Mouse (Mus musculus) small intestine, adult 2 months (tissue): ENCODE measurements around the gene Smco2. TPM values are rescaled to one million over a fixed set of nuclear protein-coding genes. Genes with fewer than 3 reads are reported as not detected.

Experiments used
- H3K27ac ChIP-seq: fragments of 200-500 bp; 2 replicates; pipeline ENCODE4 v1.5.1; 2012; ENCODE audit warnings: low read depth, low read length, control low read depth, inconsistent platforms; ENCODE audit not compliant: insufficient read depth
- H3K27me3 ChIP-seq: fragments of 200-500 bp; 2 replicates; pipeline ENCODE4 v1.6.1; 2012; ENCODE audit warnings: mild to moderate bottlenecking, moderate library complexity, low read length, inconsistent platforms; ENCODE audit not compliant: control insufficient read depth, insufficient read depth
- H3K36me3 ChIP-seq: fragments of 200-500 bp; 2 replicates; pipeline ENCODE4 v1.6.1; 2012; ENCODE audit warnings: mild to moderate bottlenecking, low read length, control low read depth, inconsistent platforms; ENCODE audit not compliant: control insufficient read depth, insufficient read depth
- H3K4me1 ChIP-seq: fragments of 200-500 bp; 2 replicates; pipeline ENCODE4 v1.6.1; 2012; ENCODE audit warnings: low read length, inconsistent platforms, mixed read lengths; ENCODE audit not compliant: control insufficient read depth, insufficient read depth, insufficient read length
- H3K4me3 ChIP-seq: fragments of 200-500 bp; 2 replicates; pipeline ENCODE4 v1.5.1; 2012; ENCODE audit warnings: low read depth, mild to moderate bottlenecking, control low read depth, inconsistent platforms, low read length, moderate library complexity
- CTCF ChIP-seq: fragments of 200-500 bp; IDR thresholded peaks from 2 replicates; pipeline ENCODE4 v1.5.1; 2012; ENCODE audit warnings: low read depth, mild to moderate bottlenecking, control low read depth, inconsistent platforms, low read length, moderate library complexity, mixed read lengths; ENCODE audit not compliant: insufficient replicate concordance, insufficient read length; ENCODE audit errors: extremely low read depth
- POLR2A ChIP-seq: fragments of 200-500 bp; IDR thresholded peaks from 2 replicates; pipeline ENCODE4 v1.6.1; 2012; ENCODE audit warnings: low read depth, mild to moderate bottlenecking, control low read depth, inconsistent platforms, low read length, moderate library complexity
- WGBS: fragments of 180-500 bp; shearing (Covaris S2); methylation state at CpG from one replicate; pipeline ENCODE4 v1.1.7; 2018; 5-methylcytosine and 5-hydroxymethylcytosine counted together
- polyA plus RNA-seq: library from polyadenylated mRNA; depleted of rRNA; stranded (reverse); fragments of >200 nt; gene quantifications from 2 replicates; pipeline ENCODE4 v1.2.3, GENCODE M21; 2012; rRNA removed

Gene Smco2
- polyA plus RNA-seq, 1 experiment = not detected

DNA sequence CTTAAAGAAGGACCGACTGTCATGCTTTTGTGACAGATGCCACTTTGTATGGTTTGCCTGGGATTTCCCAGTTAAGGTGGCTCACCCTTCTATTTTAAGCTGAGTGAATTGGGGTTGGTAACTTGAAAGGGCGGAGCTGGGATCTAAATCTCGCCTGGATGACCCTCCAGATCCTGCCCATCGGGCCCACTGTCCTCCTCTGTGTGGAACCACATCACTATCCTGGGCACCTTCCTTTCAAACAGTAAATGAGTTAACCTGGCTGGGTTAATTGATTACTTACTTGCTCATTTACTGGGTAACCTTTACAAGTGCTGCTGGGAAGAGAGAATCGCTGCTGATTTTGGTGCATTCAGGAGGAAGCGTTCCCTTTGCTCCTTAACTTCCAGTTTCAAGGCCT lies 68.4 kb downstream of the Smco2 start:
- H3K36me3 ChIP-seq = no peaks in the 10 kb centered on the region

More for the DNA sequence above, 68.4 kb downstream of the Smco2 start:
- Histone ChIP-seq H3K4me1 (peaks cover 1% of the 10 kb centered on the region; the same call in 1 of the 2 replicates), H3K27me3 (no peaks in the 10 kb centered on the region), H3K27ac (no peak overlapping the region), H3K4me3 (no peak overlapping the region)
- no peak for TF ChIP-seq POLR2A
- TF ChIP-seq CTCF = no peak
- WGBS = 93% methylated on average over 6 of the region's 6 CpGs

Other genes with a start within 250 kb of the Smco2 start
- 5.8 and 6.9 TPM in 2 replicates for gene Med21, start 207.6 kb upstream of the Smco2 start, polyA plus RNA-seq
- 9.6 and 14.4 TPM in 2 replicates for gene Tm7sf3, start 207.3 kb upstream of the Smco2 start, polyA plus RNA-seq
- gene Stk38l, start 125.1 kb upstream of the Smco2 start, polyA plus RNA-seq = 1.1 and 1.6 TPM in 2 replicates
- 0.65 and 0.89 TPM in 2 replicates for gene Arntl2, start 54.0 kb upstream of the Smco2 start, polyA plus RNA-seq
- gene Ppfibp1, start 38.4 kb downstream of the Smco2 start, polyA plus RNA-seq = 1.6 and 3.3 TPM in 2 replicates
- not detected in 2 replicates for gene 1700034J05Rik, start 104.3 kb downstream of the Smco2 start, polyA plus RNA-seq
- gene Rep15, start 182.5 kb downstream of the Smco2 start, polyA plus RNA-seq = 5.7 and 6.3 TPM in 2 replicates
- gene Mrps35, start 192.7 kb downstream of the Smco2 start, polyA plus RNA-seq = 3.8 and 7.7 TPM in 2 replicates
- gene Mansc4, start 236.9 kb downstream of the Smco2 start, polyA plus RNA-seq = 0.24 TPM in 1 of 2 replicates, not detected in the other
- 3.9 and 6.4 TPM in 2 replicates for gene Klhl42, start 241.3 kb downstream of the Smco2 start, polyA plus RNA-seq